Mouse (Mus musculus): ENCODE data around the gene Sstr5. TPM values are rescaled to one million over a fixed set of nuclear protein-coding genes. Genes with fewer than 3 reads are reported as not detected.
A peak's percentile ranks its signal among the peaks of the same experiment; 100 is the strongest.

Sstr5 gene
- polyA plus RNA-seq, 1 experiment from 2014 or later: 0.49 TPM

- no peak overlapping the region for H3K9ac ChIP-seq (ENCODE audit: low read length)
- H3K27me3 ChIP-seq (ENCODE audit: control insufficient read depth, insufficient read depth, low read length): no peaks in the 10 kb centered on the region
- H3K27ac ChIP-seq (ENCODE audit: low read length): no peak overlapping the region
- no peak for ATAC-seq (ENCODE audit: insufficient read depth, low FRiP score)
- no peaks in the 10 kb centered on the region for H3K9me3 ChIP-seq (replicated peaks; ENCODE audit: control insufficient read depth, low read length)
- H3K36me3 ChIP-seq (ENCODE audit: control insufficient read depth, insufficient read depth, low read length): no peaks in the 10 kb centered on the region
- no peak overlapping the region for H3K4me2 ChIP-seq (ENCODE audit: low read depth, low read length)
- peaks cover 16% of the 10 kb centered on the region for H3K4me1 ChIP-seq (ENCODE audit: control insufficient read depth, insufficient read depth, low read length)
- WGBS: 79% methylated on average over 4 of the region's 4 CpGs
- no peak overlapping the region for H3K4me3 ChIP-seq (replicated peaks; ENCODE audit: low read length)
Observed at GRCm38 (mm10) chr17:25464091-25464490, 33.0 kb downstream of the Sstr5 start.

- Histone ChIP-seq H3K4me3 (replicated peaks; ENCODE audit: low read length) (no peak overlapping the region), H3K27me3 (ENCODE audit: control insufficient read depth, insufficient read depth, low read length) (no peaks in the 10 kb centered on the region), H3K36me3 (ENCODE audit: control insufficient read depth, insufficient read depth, low read length) (no peaks in the 10 kb centered on the region), H3K4me2 (ENCODE audit: low read depth, low read length) (no peak overlapping the region), H3K9ac (ENCODE audit: low read length) (no peak overlapping the region), H3K9me3 (replicated peaks; ENCODE audit: control insufficient read depth, low read length) (no peaks in the 10 kb centered on the region), H3K4me1 (ENCODE audit: control insufficient read depth, insufficient read depth, low read length) (peaks cover 16% of the 10 kb centered on the region), H3K27ac (ENCODE audit: low read length) (no peak overlapping the region; the same call in 1 of the 2 replicates)
- 34% methylated on average over 4 of the region's 4 CpGs for WGBS
- ATAC-seq (ENCODE audit: insufficient read depth, low FRiP score): no peak
Observed at GRCm38 (mm10) chr17:25463326-25463945, 33.7 kb downstream of the Sstr5 start.

DNA sequence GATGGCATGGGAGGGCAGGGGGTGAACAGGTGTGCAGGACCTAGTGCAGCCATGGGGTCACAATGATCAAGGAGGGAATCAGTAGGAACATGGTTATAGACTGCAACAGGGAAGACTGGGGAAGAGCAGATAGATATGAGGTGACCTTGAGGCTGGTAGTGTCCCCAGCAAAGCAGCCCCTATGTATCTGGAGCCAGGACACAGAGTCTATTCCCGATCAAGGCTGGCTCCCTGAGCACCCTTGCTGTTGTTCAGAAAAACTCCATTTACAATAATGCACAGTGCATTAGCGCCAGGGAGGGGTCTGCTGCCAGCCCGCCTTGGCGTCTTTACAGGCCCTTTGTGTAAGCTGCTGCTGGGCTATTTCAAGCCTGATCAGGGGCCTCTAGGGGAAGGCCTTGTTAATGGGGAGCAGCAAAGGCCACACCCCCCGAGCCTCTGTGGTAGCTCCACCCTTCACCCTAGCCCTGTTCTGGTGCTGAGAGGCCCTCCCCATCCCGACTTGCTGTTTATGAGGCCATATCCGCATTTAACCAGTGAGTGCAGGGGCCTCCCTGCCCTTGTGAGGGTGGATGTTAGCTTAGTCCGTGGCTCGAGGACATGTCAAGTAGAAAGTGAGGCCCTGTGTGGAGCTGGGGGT, 34.7 kb downstream of the Sstr5 start:
- H3K27me3 ChIP-seq (ENCODE audit: control insufficient read depth, insufficient read depth, low read length): no peaks in the 10 kb centered on the region
- H3K4me1 ChIP-seq (ENCODE audit: control insufficient read depth, insufficient read depth, low read length): peaks cover 16% of the 10 kb centered on the region
- peak; percentile 93 for ATAC-seq (ENCODE audit: insufficient read depth, low FRiP score)
- no peak overlapping the region for H3K4me3 ChIP-seq (replicated peaks; ENCODE audit: low read length)
- H3K4me2 ChIP-seq (ENCODE audit: low read depth, low read length): 0 out of 2 replicates have a peak overlapping the region, but pooled peaks have one; percentile 1
- H3K9ac ChIP-seq (ENCODE audit: low read length): peak overlapping the region; percentile 37
- 18% methylated on average over 9 of the region's 9 CpGs for WGBS
- no peaks in the 10 kb centered on the region for H3K36me3 ChIP-seq (ENCODE audit: control insufficient read depth, insufficient read depth, low read length)
- H3K27ac ChIP-seq (ENCODE audit: low read length): peak overlapping the region; percentile 64
- H3K9me3 ChIP-seq (replicated peaks; ENCODE audit: control insufficient read depth, low read length): no peaks in the 10 kb centered on the region

GRCm38 (mm10) chr17:25456540-25456939, 40.5 kb downstream of the Sstr5 start:
- no peak overlapping the region for H3K27ac ChIP-seq (ENCODE audit: low read length)
- no peak for ATAC-seq (ENCODE audit: insufficient read depth, low FRiP score)
- H3K4me3 ChIP-seq (replicated peaks; ENCODE audit: low read length): no peak overlapping the region
- WGBS: 52% methylated on average over 8 of the region's 8 CpGs
- H3K9ac ChIP-seq (ENCODE audit: low read length): no peak overlapping the region
- H3K4me1 ChIP-seq (ENCODE audit: control insufficient read depth, insufficient read depth, low read length): no peaks in the 10 kb centered on the region
- H3K36me3 ChIP-seq (ENCODE audit: control insufficient read depth, insufficient read depth, low read length): no peaks in the 10 kb centered on the region
- no peak overlapping the region for H3K4me2 ChIP-seq (ENCODE audit: low read depth, low read length)
- H3K27me3 ChIP-seq (ENCODE audit: control insufficient read depth, insufficient read depth, low read length): no peaks in the 10 kb centered on the region
- H3K9me3 ChIP-seq (replicated peaks; ENCODE audit: control insufficient read depth, low read length): no peaks in the 10 kb centered on the region

- H3K9me3 ChIP-seq (replicated peaks; ENCODE audit: control insufficient read depth, low read length): no peaks in the 10 kb centered on the region
- H3K4me2 ChIP-seq (ENCODE audit: low read depth, low read length): no peak within 1 kb of the TSS
- no peak within 1 kb of the TSS for H3K9ac ChIP-seq (ENCODE audit: low read length)
- H3K36me3 ChIP-seq (ENCODE audit: control insufficient read depth, insufficient read depth, low read length): no peaks in the 10 kb centered on the region
- H3K27me3 ChIP-seq (ENCODE audit: control insufficient read depth, insufficient read depth, low read length): no peaks in the 10 kb centered on the region
- H3K4me3 ChIP-seq (replicated peaks; ENCODE audit: low read length): no peak within 1 kb of the TSS
- no peaks in the 10 kb centered on the region for H3K4me1 ChIP-seq (ENCODE audit: control insufficient read depth, insufficient read depth, low read length)
- 21% methylated on average over 2 of the region's 2 CpGs for WGBS
- H3K27ac ChIP-seq (ENCODE audit: low read length): no peak within 1 kb of the TSS
- no peak for ATAC-seq (ENCODE audit: insufficient read depth, low FRiP score)
Observed at GRCm38 (mm10) chr17:25454272-25454671, 42.8 kb downstream of the Sstr5 start, which contains the start of gene Tekt4. TSS of gene Tekt4 (plus strand) at chr17:25454615.

- 72% methylated on average over 5 of the region's 5 CpGs for WGBS
- no peak overlapping the region for H3K4me3 ChIP-seq (replicated peaks; ENCODE audit: low read length)
- no peaks in the 10 kb centered on the region for H3K4me1 ChIP-seq (ENCODE audit: control insufficient read depth, insufficient read depth, low read length)
- no peak overlapping the region for H3K4me2 ChIP-seq (ENCODE audit: low read depth, low read length)
- no peak for ATAC-seq (ENCODE audit: insufficient read depth, low FRiP score)
- H3K9me3 ChIP-seq (replicated peaks; ENCODE audit: control insufficient read depth, low read length): no peaks in the 10 kb centered on the region
- no peak overlapping the region for H3K9ac ChIP-seq (ENCODE audit: low read length)
- no peak overlapping the region for H3K27ac ChIP-seq (ENCODE audit: low read length)
- no peaks in the 10 kb centered on the region for H3K27me3 ChIP-seq (ENCODE audit: control insufficient read depth, insufficient read depth, low read length)
- no peaks in the 10 kb centered on the region for H3K36me3 ChIP-seq (ENCODE audit: control insufficient read depth, insufficient read depth, low read length)
Observed at GRCm38 (mm10) chr17:25452246-25452965, 44.7 kb downstream of the Sstr5 start.

DNA sequence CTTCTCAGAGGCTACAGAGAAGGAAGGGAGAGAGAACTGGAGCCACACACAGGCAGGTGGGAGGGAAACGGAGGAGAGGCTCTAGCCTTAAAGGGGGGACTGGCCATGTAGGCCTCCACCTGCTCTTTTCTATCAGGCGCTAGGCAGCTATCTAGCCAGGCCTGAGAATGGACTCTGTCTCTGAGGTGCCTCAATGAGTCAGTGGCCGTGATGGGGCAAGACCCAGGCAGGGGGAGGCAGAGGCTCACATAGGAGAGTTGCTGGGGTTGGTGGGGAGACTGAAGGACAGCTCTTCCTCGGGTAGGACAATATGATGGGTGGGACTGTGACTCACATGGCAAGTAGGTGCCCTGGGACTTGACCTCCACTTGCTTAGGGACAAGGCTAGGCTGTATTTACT, 46.8 kb downstream of the Sstr5 start:
- Histone ChIP-seq H3K4me3 (replicated peaks; ENCODE audit: low read length) (no peak overlapping the region), H3K4me1 (ENCODE audit: control insufficient read depth, insufficient read depth, low read length) (no peaks in the 10 kb centered on the region), H3K4me2 (ENCODE audit: low read depth, low read length) (no peak overlapping the region), H3K9me3 (replicated peaks; ENCODE audit: control insufficient read depth, low read length) (no peaks in the 10 kb centered on the region), H3K27ac (ENCODE audit: low read length) (no peak overlapping the region), H3K27me3 (ENCODE audit: control insufficient read depth, insufficient read depth, low read length) (no peaks in the 10 kb centered on the region), H3K9ac (ENCODE audit: low read length) (no peak overlapping the region), H3K36me3 (ENCODE audit: control insufficient read depth, insufficient read depth, low read length) (no peaks in the 10 kb centered on the region)
- 54% methylated on average over 4 of the region's 4 CpGs for WGBS
- ATAC-seq (ENCODE audit: insufficient read depth, low FRiP score): no peak

GRCm38 (mm10) chr17:25447865-25448264, 49.2 kb downstream of the Sstr5 start:
- no peak for ATAC-seq (ENCODE audit: insufficient read depth, low FRiP score)
- H3K9ac ChIP-seq (ENCODE audit: low read length): no peak overlapping the region

GRCm38 (mm10) chr17:25445841-25446240, 51.2 kb downstream of the Sstr5 start:
- H3K4me1 ChIP-seq (ENCODE audit: control insufficient read depth, insufficient read depth, low read length): 0 out of 2 replicates have a peak, but pooled peaks cover 6% of the 10 kb centered on the region
- peak overlapping the region; percentile 26; the same call in 1 of the 2 replicates for H3K27ac ChIP-seq (ENCODE audit: low read length)
- ATAC-seq (ENCODE audit: insufficient read depth, low FRiP score): no peak
- 89% methylated on average over 3 of the region's 3 CpGs for WGBS
- no peak overlapping the region for H3K4me2 ChIP-seq (ENCODE audit: low read depth, low read length)
- no peaks in the 10 kb centered on the region for H3K36me3 ChIP-seq (ENCODE audit: control insufficient read depth, insufficient read depth, low read length)
- no peaks in the 10 kb centered on the region for H3K27me3 ChIP-seq (ENCODE audit: control insufficient read depth, insufficient read depth, low read length)
- no peak overlapping the region for H3K9ac ChIP-seq (ENCODE audit: low read length)
- no peaks in the 10 kb centered on the region for H3K9me3 ChIP-seq (replicated peaks; ENCODE audit: control insufficient read depth, low read length)
- no peak overlapping the region for H3K4me3 ChIP-seq (replicated peaks; ENCODE audit: low read length)

More at GRCm38 (mm10) chr17:25447865-25448264, 49.2 kb downstream of the Sstr5 start:
- H3K27me3 ChIP-seq (ENCODE audit: control insufficient read depth, insufficient read depth, low read length): no peaks in the 10 kb centered on the region
- no peak overlapping the region for H3K27ac ChIP-seq (ENCODE audit: low read length)
- no peaks in the 10 kb centered on the region for H3K36me3 ChIP-seq (ENCODE audit: control insufficient read depth, insufficient read depth, low read length)
- no peak overlapping the region for H3K4me2 ChIP-seq (ENCODE audit: low read depth, low read length)
- WGBS: 72% methylated on average over 12 of the region's 12 CpGs
- 0 out of 2 replicates have a peak, but pooled peaks cover 6% of the 10 kb centered on the region for H3K4me1 ChIP-seq (ENCODE audit: control insufficient read depth, insufficient read depth, low read length)
- H3K4me3 ChIP-seq (replicated peaks; ENCODE audit: low read length): no peak overlapping the region
- H3K9me3 ChIP-seq (replicated peaks; ENCODE audit: control insufficient read depth, low read length): no peaks in the 10 kb centered on the region

Measured in stomach, embryonic 16.5 days (tissue).